Mouse (Mus musculus): ENCODE results near the gene Ahdc1. TPM values are rescaled to one million over a fixed set of nuclear protein-coding genes. Genes with fewer than 3 reads are reported as not detected.

The Ahdc1 gene
- polyA plus RNA-seq, 3 experiments from 2014 or later = 1.6 to 2.4 (median 2.4) TPM

Other genes starting within 250 kb of the Ahdc1 start
- 100 to 1,000 TPM in 1 of 3 experiments, 10 to 100 TPM in 2; 61.0 to 124 (median 76.1) TPM for gene Rpa2, start 242.9 kb upstream of the Ahdc1 start, polyA plus RNA-seq (2017; shearing (Covaris generic))
- 1 to 10 TPM in 1 of 3 experiments, under 1 TPM in 2; 0.56 to 5.8 (median 0.71) TPM for gene Themis2, start 214.9 kb upstream of the Ahdc1 start, polyA plus RNA-seq (2017; shearing (Covaris generic))
- gene Ppp1r8, start 168.1 kb upstream of the Ahdc1 start, polyA plus RNA-seq (2017; shearing (Covaris generic)) = 10 to 100 TPM; 21.0 to 37.5 (median 26.5) TPM
- gene Stx12, start 126.8 kb upstream of the Ahdc1 start, polyA plus RNA-seq (2017; shearing (Covaris generic)) = 10 to 100 TPM; 35.7 to 37.2 (median 36.6) TPM
- gene Fam76a, start 88.7 kb upstream of the Ahdc1 start, polyA plus RNA-seq (2017; shearing (Covaris generic)) = 10 to 100 TPM; 14.2 to 23.1 (median 17.9) TPM
- gene Fgr, start 37.2 kb upstream of the Ahdc1 start, polyA plus RNA-seq (2017; shearing (Covaris generic)) = 1 to 10 TPM; 1.9 to 6.6 (median 3.3) TPM
- 100 to 1,000 TPM in 1 of 3 experiments, 10 to 100 TPM in 2; 70.4 to 110 (median 79.7) TPM for gene Wasf2, start 119.2 kb downstream of the Ahdc1 start, polyA plus RNA-seq (2017; shearing (Covaris generic))
- gene Cd164l2, start 200.9 kb downstream of the Ahdc1 start, polyA plus RNA-seq (2017; shearing (Covaris generic)) = not detected
- gene Gpr3, start 201.3 kb downstream of the Ahdc1 start, polyA plus RNA-seq (2017; shearing (Covaris generic)) = not detected
- gene Map3k6, start 229.6 kb downstream of the Ahdc1 start, polyA plus RNA-seq (2017; shearing (Covaris generic)) = under 1 TPM in 1 of 3 experiments, not detected in 2; 0.57 TPM

Measured in inflammation-experienced regulatory T-cells, adult 6 months (primary cell).